Mouse (Mus musculus): ENCODE measurements around the gene Postn.

GRCm38 (mm10) chr3:54377647-54378046 lies 16.7 kb downstream of the Postn start:
- no peak for TF ChIP-seq POLR2A (IDR thresholded peaks at IDR 0.05; ENCODE audit: borderline replicate concordance, insufficient read depth, low read length)
- TF ChIP-seq CTCF (IDR thresholded peaks at IDR 0.05; ENCODE audit: borderline replicate concordance, insufficient read depth, low read depth, low read length), result no peak

All from cerebellum, adult 2 months (tissue).